Mouse (Mus musculus) ES-Bruce4 (cell line): Measurements from ENCODE around the gene Nedd8.

Source experiments
- CTCF ChIP-seq: IDR thresholded peaks from one replicate; pipeline ENCODE4 v1.8.1; 2011; ENCODE audit warnings: low read depth, low read length
- POLR2A ChIP-seq: IDR thresholded peaks from one replicate; pipeline ENCODE4 v1.8.1; 2011; ENCODE audit warnings: low read length; ENCODE audit not compliant: insufficient read depth

GRCm38 (mm10) chr14:55641291-55641690 lies 30.6 kb downstream of the Nedd8 start:
- TF ChIP-seq POLR2A (no peak), CTCF (no peak)
